Mouse (Mus musculus) ES-Bruce4 (cell line): ENCODE measurements at regions not wholly inside any gene's neighbourhood (a gene's known extent, or its start where the extent isn't known, plus 50 kb on each side); places are given as distances from the start of the nearest gene placed in this dataset.
"Not testable (repeated sequence)": the region's sequence is repeated elsewhere in the genome, so short reads cannot be mapped to it uniquely, and the experiment has no call there.

Experiments
- CTCF ChIP-seq: IDR thresholded peaks from one replicate; pipeline ENCODE4 v1.8.1; 2011; ENCODE audit warnings: low read depth, low read length
- POLR2A ChIP-seq: IDR thresholded peaks from one replicate; pipeline ENCODE4 v1.8.1; 2011; ENCODE audit warnings: low read length; ENCODE audit not compliant: insufficient read depth

DNA sequence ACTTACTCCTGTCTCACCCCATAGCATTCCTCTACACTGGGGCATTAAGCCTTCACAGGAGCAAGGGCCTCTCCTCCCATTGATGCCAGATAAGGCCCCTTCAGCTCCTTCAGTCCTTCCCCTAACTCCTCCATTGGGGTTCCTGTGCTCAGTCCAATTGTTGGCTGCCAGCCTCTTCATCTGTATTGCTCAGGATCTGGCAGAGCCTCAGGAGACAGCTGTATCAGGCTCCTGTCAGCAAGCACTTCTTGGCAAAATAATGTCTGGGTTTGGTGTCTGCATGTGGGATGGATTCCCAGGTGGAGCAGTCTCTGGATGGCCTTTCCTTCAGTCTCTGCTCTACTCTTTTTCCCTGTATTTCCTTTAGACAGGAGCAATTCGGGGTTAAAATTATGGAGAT, 278.2 kb upstream of the Ercc4 start:
- TF ChIP-seq POLR2A, CTCF: not testable (repeated sequence)
